Mouse (Mus musculus): ENCODE results near the gene Vmn1r123. TPM values are rescaled to one million over a fixed set of nuclear protein-coding genes. Genes with fewer than 3 reads are reported as not detected.
"Not testable (repeated sequence)": the region's sequence is repeated elsewhere in the genome, so short reads cannot be mapped to it uniquely, and the experiment has no call there.

Vmn1r123 gene
- not detected for total RNA-seq (2022)

- DNase-seq (ENCODE audit: low spot score in 2 of 2), result not testable (repeated sequence)
These were observed at the start of gene Vmn1r123 for GRCm38 (mm10) chr7:21161885-21162284. Vmn1r123 (plus strand) TSS chr7:21162185.

- not testable (repeated sequence) for DNase-seq (ENCODE audit: low spot score in 2 of 2)
These were observed 28.0 kb upstream of the Vmn1r123 start, which contains the start of gene Vmn1r122 for GRCm38 (mm10) chr7:21134028-21134427. Vmn1r122 (minus strand) TSS chr7:21134128.

- not testable (repeated sequence) for DNase-seq (ENCODE audit: low spot score in 2 of 2)
These were observed 28.3 kb downstream of the Vmn1r123 start, which contains the start of gene Gm5157 for GRCm38 (mm10) chr7:21190323-21190722. Gm5157 (minus strand) TSS chr7:21190423.

Other genes with a start within 250 kb of the Vmn1r123 start
- gene Vmn1r118, start 249.8 kb upstream of the Vmn1r123 start, total RNA-seq (2022), result not detected
- gene Vmn1r119, start 149.7 kb upstream of the Vmn1r123 start, total RNA-seq (2022), result not detected
- not detected for gene Vmn1r120, start 108.4 kb upstream of the Vmn1r123 start, total RNA-seq (2022)
- gene Vmn1r121, start 63.7 kb upstream of the Vmn1r123 start, total RNA-seq (2022), result not detected
- not detected for gene Vmn1r122, start 28.1 kb upstream of the Vmn1r123 start, total RNA-seq (2022)
- not detected for gene Gm5157, start 28.2 kb downstream of the Vmn1r123 start, total RNA-seq (2022)
- not detected for gene Vmn1r124, start 98.4 kb downstream of the Vmn1r123 start, total RNA-seq (2022)
- gene Vmn1r125, start 110.0 kb downstream of the Vmn1r123 start, total RNA-seq (2022), result not detected
- not detected for gene Vmn1r126, start 139.3 kb downstream of the Vmn1r123 start, total RNA-seq (2022)
- not detected for gene Vmn1r127, start 157.7 kb downstream of the Vmn1r123 start, total RNA-seq (2022)
- not detected for gene Vmn1r128, start 187.2 kb downstream of the Vmn1r123 start, total RNA-seq (2022)
- gene Vmn1r129, start 199.1 kb downstream of the Vmn1r123 start, total RNA-seq (2022), result not detected